Mouse (Mus musculus): ENCODE results near the gene Crb2. TPM values are rescaled to one million over a fixed set of nuclear protein-coding genes. Genes with fewer than 3 reads are reported as not detected.

Gene Crb2
- 0.22 and 0.56 TPM in 2 replicates for polyA plus RNA-seq (2015; fragmentation: Nextera tagmentation; extraction: Ambion mirVana)

GRCm38 (mm10) chr2:37776016-37776415 is at the start of gene Crb2:
Gene Crb2 (plus strand): TSS chr2:37776249.
- Histone ChIP-seq H3K4me1 (peaks cover 42% of the 10 kb centered on the region), H3K4me3 (peak within 1 kb of the TSS; percentile 28), H3K27ac (no peak within 1 kb of the TSS), H3K4me2 (peak within 1 kb of the TSS; percentile 58), H3K27me3 (peaks cover 42% of the 10 kb centered on the region), H3K9ac (peak within 1 kb of the TSS; percentile 59), H3K9me3 (no peaks in the 10 kb centered on the region), H3K36me3 (no peaks in the 10 kb centered on the region)
- ATAC-seq (ENCODE audit: insufficient number of reproducible peaks, insufficient read depth, low FRiP score, low TSS enrichment, low read depth), result 0 out of 2 replicates have a peak, but pooled peaks have one; percentile 3
- 6% methylated on average over 17 of the region's 18 CpGs for WGBS

GRCm38 (mm10) chr2:37731241-37731801 is 44.7 kb upstream of the Crb2 start:
- no peak overlapping the region for H3K9ac ChIP-seq
- H3K9me3 ChIP-seq, result no peaks in the 10 kb centered on the region
- H3K27me3 ChIP-seq, result no peaks in the 10 kb centered on the region
- peaks cover 11% of the 10 kb centered on the region for H3K4me1 ChIP-seq
- no peak for ATAC-seq (ENCODE audit: insufficient number of reproducible peaks, insufficient read depth, low FRiP score, low TSS enrichment, low read depth)
- H3K4me2 ChIP-seq, result no peak overlapping the region
- no peaks in the 10 kb centered on the region for H3K36me3 ChIP-seq
- 84% methylated on average over 5 of the region's 5 CpGs for WGBS
- H3K4me3 ChIP-seq, result no peak overlapping the region
- H3K27ac ChIP-seq, result no peak overlapping the region

- peak overlapping the region; percentile 51 for H3K9ac ChIP-seq
- no peak for ATAC-seq (ENCODE audit: insufficient number of reproducible peaks, insufficient read depth, low FRiP score, low TSS enrichment, low read depth)
- peak overlapping the region; percentile 52 for H3K4me2 ChIP-seq
- peak overlapping the region; percentile 7; the same call in 1 of the 2 replicates for H3K4me3 ChIP-seq
- WGBS, result 17% methylated on average over 17 of the region's 17 CpGs
- no peaks in the 10 kb centered on the region for H3K36me3 ChIP-seq
- H3K27ac ChIP-seq, result peak overlapping the region; percentile 72
- H3K27me3 ChIP-seq, result no peaks in the 10 kb centered on the region
- peaks cover 11% of the 10 kb centered on the region for H3K4me1 ChIP-seq
- no peaks in the 10 kb centered on the region for H3K9me3 ChIP-seq
Measured at GRCm38 (mm10) chr2:37734979-37735806, 40.9 kb upstream of the Crb2 start.

- 0 out of 2 replicates have a peak overlapping the region, but pooled peaks have one; percentile 7 for H3K4me3 ChIP-seq
- WGBS, result 59% methylated on average over 1 of the region's 1 CpGs
- H3K4me1 ChIP-seq, result peaks cover 11% of the 10 kb centered on the region
- no peaks in the 10 kb centered on the region for H3K9me3 ChIP-seq
- peak overlapping the region; percentile 51 for H3K9ac ChIP-seq
- peak overlapping the region; percentile 72; the same call in 1 of the 2 replicates for H3K27ac ChIP-seq
- H3K36me3 ChIP-seq, result no peaks in the 10 kb centered on the region
- ATAC-seq (ENCODE audit: insufficient number of reproducible peaks, insufficient read depth, low FRiP score, low TSS enrichment, low read depth), result no peak
- peak overlapping the region; percentile 52 for H3K4me2 ChIP-seq
- no peaks in the 10 kb centered on the region for H3K27me3 ChIP-seq
Measured at GRCm38 (mm10) chr2:37735807-37736188, 40.3 kb upstream of the Crb2 start.

GRCm38 (mm10) chr2:37741806-37742554 is 34.1 kb upstream of the Crb2 start:
- Histone ChIP-seq H3K27me3 (no peaks in the 10 kb centered on the region), H3K4me3 (no peak overlapping the region), H3K4me2 (no peak overlapping the region), H3K36me3 (no peaks in the 10 kb centered on the region), H3K9ac (no peak overlapping the region), H3K27ac (no peak overlapping the region), H3K4me1 (peaks cover 5% of the 10 kb centered on the region; the same call in 1 of the 2 replicates), H3K9me3 (no peaks in the 10 kb centered on the region)
- ATAC-seq (ENCODE audit: insufficient number of reproducible peaks, insufficient read depth, low FRiP score, low TSS enrichment, low read depth), result no peak
- 59% methylated on average over 20 of the region's 20 CpGs for WGBS

GRCm38 (mm10) chr2:37744773-37745395 is 31.2 kb upstream of the Crb2 start:
- H3K4me2 ChIP-seq, result no peak overlapping the region
- no peak overlapping the region for H3K4me3 ChIP-seq
- H3K36me3 ChIP-seq, result no peaks in the 10 kb centered on the region
- no peak overlapping the region for H3K27ac ChIP-seq
- peaks cover 24% of the 10 kb centered on the region for H3K4me1 ChIP-seq
- 85% methylated on average over 10 of the region's 10 CpGs for WGBS
- H3K9ac ChIP-seq, result no peak overlapping the region
- no peaks in the 10 kb centered on the region for H3K9me3 ChIP-seq
- H3K27me3 ChIP-seq, result no peaks in the 10 kb centered on the region
- ATAC-seq (ENCODE audit: insufficient number of reproducible peaks, insufficient read depth, low FRiP score, low TSS enrichment, low read depth), result no peak

- Histone ChIP-seq H3K4me1 (peaks cover 24% of the 10 kb centered on the region), H3K4me2 (no peak overlapping the region), H3K27me3 (no peaks in the 10 kb centered on the region), H3K27ac (no peak overlapping the region), H3K36me3 (no peaks in the 10 kb centered on the region), H3K9ac (no peak overlapping the region), H3K9me3 (no peaks in the 10 kb centered on the region), H3K4me3 (no peak overlapping the region)
- no peak for ATAC-seq (ENCODE audit: insufficient number of reproducible peaks, insufficient read depth, low FRiP score, low TSS enrichment, low read depth)
- WGBS, result 84% methylated on average over 5 of the region's 5 CpGs
Measured at GRCm38 (mm10) chr2:37746293-37747049, 29.6 kb upstream of the Crb2 start.

- no peaks in the 10 kb centered on the region for H3K27me3 ChIP-seq
- H3K4me2 ChIP-seq, result no peak overlapping the region
- 42% methylated on average over 2 of the region's 2 CpGs for WGBS
- no peaks in the 10 kb centered on the region for H3K9me3 ChIP-seq
- no peaks in the 10 kb centered on the region for H3K36me3 ChIP-seq
- H3K27ac ChIP-seq, result peak overlapping the region; percentile 68
- no peak overlapping the region for H3K9ac ChIP-seq
- peaks cover 18% of the 10 kb centered on the region for H3K4me1 ChIP-seq
- H3K4me3 ChIP-seq, result no peak overlapping the region
- ATAC-seq (ENCODE audit: insufficient number of reproducible peaks, insufficient read depth, low FRiP score, low TSS enrichment, low read depth), result 0 out of 2 replicates have a peak, but pooled peaks have one; percentile 12
Measured at GRCm38 (mm10) chr2:37747909-37748308, 28.1 kb upstream of the Crb2 start.

GRCm38 (mm10) chr2:37748442-37749066 is 27.5 kb upstream of the Crb2 start:
- peak; percentile 50; the same call in 1 of the 2 replicates for ATAC-seq (ENCODE audit: insufficient number of reproducible peaks, insufficient read depth, low FRiP score, low TSS enrichment, low read depth)
- WGBS, result 42% methylated on average over 10 of the region's 10 CpGs
- peaks cover 18% of the 10 kb centered on the region for H3K4me1 ChIP-seq
- no peak overlapping the region for H3K4me3 ChIP-seq
- no peak overlapping the region for H3K4me2 ChIP-seq
- no peak overlapping the region for H3K9ac ChIP-seq
- H3K27ac ChIP-seq, result peak overlapping the region; percentile 68
- no peaks in the 10 kb centered on the region for H3K36me3 ChIP-seq
- H3K9me3 ChIP-seq, result no peaks in the 10 kb centered on the region
- H3K27me3 ChIP-seq, result no peaks in the 10 kb centered on the region

- H3K4me1 ChIP-seq, result peaks cover 18% of the 10 kb centered on the region
- no peak for ATAC-seq (ENCODE audit: insufficient number of reproducible peaks, insufficient read depth, low FRiP score, low TSS enrichment, low read depth)
- 64% methylated on average over 6 of the region's 6 CpGs for WGBS
Measured at GRCm38 (mm10) chr2:37749323-37749722, 26.7 kb upstream of the Crb2 start.

More at GRCm38 (mm10) chr2:37749323-37749722, 26.7 kb upstream of the Crb2 start:
- Histone ChIP-seq H3K27me3 (no peaks in the 10 kb centered on the region), H3K9me3 (no peaks in the 10 kb centered on the region), H3K9ac (no peak overlapping the region), H3K4me2 (no peak overlapping the region), H3K36me3 (no peaks in the 10 kb centered on the region), H3K27ac (peak overlapping the region; percentile 68; the same call in 1 of the 2 replicates), H3K4me3 (no peak overlapping the region)

All from embryonic facial prominence, embryonic 13.5 days (tissue).